Mouse (Mus musculus): Measurements from ENCODE around the gene Ksr2. TPM values are rescaled to one million over a fixed set of nuclear protein-coding genes. Genes with fewer than 3 reads are reported as not detected.

Ksr2 gene
- polyA plus RNA-seq, 1 experiment from 2014 or later, result 2.6 TPM

GRCm38 (mm10) chr5:117818800-117819199 is 405.0 kb downstream of the Ksr2 start:
- Histone ChIP-seq H3K4me2 (replicated peaks) (no peak overlapping the region), H3K27me3 (no peaks in the 10 kb centered on the region), H3K36me3 (no peaks in the 10 kb centered on the region), H3K4me1 (no peaks in the 10 kb centered on the region), H3K9me3 (no peaks in the 10 kb centered on the region), H3K9ac (replicated peaks) (no peak overlapping the region), H3K27ac (replicated peaks) (no peak overlapping the region), H3K4me3 (no peak overlapping the region)
- ATAC-seq (ENCODE audit: low FRiP score, low read depth), result no peak
- 58% methylated on average over 6 of the region's 6 CpGs for WGBS

GRCm38 (mm10) chr5:117820445-117820844 is 406.6 kb downstream of the Ksr2 start:
- WGBS, result 78% methylated on average over 7 of the region's 7 CpGs
- no peak for ATAC-seq (ENCODE audit: low FRiP score, low read depth)
- Histone ChIP-seq H3K27ac (replicated peaks) (no peak overlapping the region), H3K4me2 (replicated peaks) (no peak overlapping the region), H3K27me3 (no peaks in the 10 kb centered on the region), H3K9ac (replicated peaks) (no peak overlapping the region), H3K4me1 (no peaks in the 10 kb centered on the region; the same call in 1 of the 2 replicates), H3K9me3 (no peaks in the 10 kb centered on the region), H3K36me3 (no peaks in the 10 kb centered on the region), H3K4me3 (no peak overlapping the region)

- WGBS, result 99% methylated on average over 9 of the region's 9 CpGs
- Histone ChIP-seq H3K27ac (replicated peaks) (no peak overlapping the region), H3K4me3 (no peak overlapping the region), H3K9ac (replicated peaks) (no peak overlapping the region), H3K4me1 (no peaks in the 10 kb centered on the region; the same call in 1 of the 2 replicates), H3K36me3 (no peaks in the 10 kb centered on the region), H3K9me3 (no peaks in the 10 kb centered on the region), H3K4me2 (replicated peaks) (no peak overlapping the region), H3K27me3 (no peaks in the 10 kb centered on the region)
- ATAC-seq (ENCODE audit: low FRiP score, low read depth), result no peak
These were observed 410.0 kb downstream of the Ksr2 start for GRCm38 (mm10) chr5:117823811-117824210.

GRCm38 (mm10) chr5:117824486-117824885 is 410.7 kb downstream of the Ksr2 start:
- H3K4me3 ChIP-seq, result no peak overlapping the region
- no peak overlapping the region for H3K27ac ChIP-seq (replicated peaks)
- no peak overlapping the region for H3K4me2 ChIP-seq (replicated peaks)
- H3K27me3 ChIP-seq, result no peaks in the 10 kb centered on the region
- WGBS, result 78% methylated on average over 5 of the region's 5 CpGs
- no peaks in the 10 kb centered on the region for H3K9me3 ChIP-seq
- H3K36me3 ChIP-seq, result no peaks in the 10 kb centered on the region
- H3K4me1 ChIP-seq, result no peaks in the 10 kb centered on the region; the same call in 1 of the 2 replicates
- H3K9ac ChIP-seq (replicated peaks), result no peak overlapping the region
- ATAC-seq (ENCODE audit: low FRiP score, low read depth), result no peak

Other genes starting within 250 kb of the Ksr2 start
- gene Pebp1, start 126.4 kb upstream of the Ksr2 start, polyA plus RNA-seq (2016; fragmentation: Nextera tagmentation; extraction: Ambion mirVana), result 797 and 825 TPM in 2 replicates
- gene Vsig10, start 94.9 kb upstream of the Ksr2 start, polyA plus RNA-seq (2016; fragmentation: Nextera tagmentation; extraction: Ambion mirVana), result 3.1 and 4.7 TPM in 2 replicates
- gene Wsb2, start 56.7 kb upstream of the Ksr2 start, polyA plus RNA-seq (2016; fragmentation: Nextera tagmentation; extraction: Ambion mirVana), result 113 and 114 TPM in 2 replicates
- 72.9 and 79.5 TPM in 2 replicates for gene Rfc5, start 25.0 kb upstream of the Ksr2 start, polyA plus RNA-seq (2016; fragmentation: Nextera tagmentation; extraction: Ambion mirVana)

Data from midbrain, embryonic 12.5 days (tissue).